Mouse (Mus musculus): ENCODE results near the gene Hcn4.

- TF ChIP-seq CTCF (IDR thresholded peaks at IDR 0.05; ENCODE audit: borderline replicate concordance, insufficient read depth, low read depth, low read length): no peak
- no peak for TF ChIP-seq POLR2A (IDR thresholded peaks at IDR 0.05; ENCODE audit: borderline replicate concordance, insufficient read depth, low read length)
These were observed 47.8 kb upstream of the Hcn4 start for GRCm38 (mm10) chr9:58775363-58775762.
